Mouse (Mus musculus) spleen, adult 12 weeks (tissue): ENCODE results near the gene Rbm18.
A peak's percentile ranks its signal among the peaks of the same experiment; 100 is the strongest.

Experiments used
- DNase-seq: peaks from one replicate; pipeline ENCODE4 v3.0.0; 2022; ENCODE audit warnings: low spot score

Gene Rbm18

GRCm38 (mm10) chr2:36104956-36105741 is 31.4 kb downstream of the Rbm18 start, which contains the start of gene Lhx6:
Gene Lhx6 (minus strand): TSS chr2:36105408.
- no peak for DNase-seq

- DNase-seq, result no peak
Observed at GRCm38 (mm10) chr2:36104436-36104955, 32.1 kb downstream of the Rbm18 start.

DNA sequence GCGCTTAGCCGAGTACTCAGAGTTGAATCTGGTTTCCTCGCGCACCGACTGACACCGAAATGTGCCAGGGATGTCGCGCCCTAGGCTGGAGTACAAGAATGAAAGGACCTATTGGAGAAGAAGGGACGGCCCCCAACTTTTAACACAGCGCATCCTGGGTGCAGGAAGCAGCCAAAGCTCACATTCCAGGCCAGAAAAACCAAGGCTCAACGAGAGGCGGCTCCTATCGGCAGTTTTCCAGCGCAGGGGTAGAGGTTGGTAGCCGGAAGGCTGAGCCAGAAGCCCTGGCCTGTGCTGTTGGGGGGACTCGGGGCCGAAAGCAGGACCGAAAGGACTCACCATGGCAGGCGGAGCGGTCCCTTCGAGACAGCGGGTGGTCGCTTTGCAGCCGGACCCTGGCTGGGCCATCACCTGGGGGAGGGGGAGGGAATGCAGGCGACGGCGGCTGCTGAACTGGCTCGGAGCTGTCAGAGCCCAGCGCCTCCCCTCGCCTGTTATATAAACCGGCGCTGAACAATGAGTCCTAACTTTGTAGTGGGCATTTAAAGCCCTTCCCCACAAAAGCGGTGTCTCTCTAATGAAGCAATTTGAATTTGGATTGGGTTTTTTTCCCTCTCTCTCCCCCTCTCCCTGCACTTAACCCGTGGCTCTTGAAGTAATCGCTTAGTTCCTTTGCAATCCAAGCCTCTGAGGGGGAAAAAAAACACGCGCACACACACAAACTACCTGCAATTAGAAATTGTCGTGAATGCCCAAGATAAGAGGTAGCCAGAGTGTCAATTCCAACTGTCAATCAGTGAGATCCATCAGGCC is 32.8 kb downstream of the Rbm18 start:
- no peak for DNase-seq

DNA sequence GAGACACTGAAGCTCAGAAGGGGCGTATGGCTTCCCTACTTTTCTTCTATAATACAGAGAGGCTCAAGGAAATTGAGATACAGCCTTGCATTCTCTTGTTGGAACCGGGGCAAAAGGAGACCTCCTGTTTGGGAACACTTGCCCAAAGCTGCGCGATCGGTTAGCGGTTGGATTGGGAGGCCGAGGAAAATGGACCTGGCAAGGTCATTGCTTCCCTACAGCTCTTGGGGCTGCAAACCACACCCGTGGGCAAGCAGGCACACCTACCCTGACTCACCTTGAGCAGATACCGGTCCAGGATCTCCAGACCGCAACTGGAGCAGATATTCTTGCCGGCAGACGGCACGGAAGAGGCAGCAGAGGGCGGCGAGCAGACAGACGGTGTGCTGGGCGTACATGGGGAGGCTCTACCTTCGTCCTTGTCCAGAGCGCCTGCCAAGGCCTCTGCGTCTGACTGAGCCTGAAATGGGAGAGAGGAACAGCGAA is 33.5 kb downstream of the Rbm18 start:
- DNase-seq, result no peak

GRCm38 (mm10) chr2:36102559-36102946 is 34.0 kb downstream of the Rbm18 start:
- no peak for DNase-seq

GRCm38 (mm10) chr2:36101866-36102558 is 34.6 kb downstream of the Rbm18 start:
- DNase-seq, result no peak

- no peak for DNase-seq
Observed at GRCm38 (mm10) chr2:36099739-36100138, 36.8 kb downstream of the Rbm18 start.

GRCm38 (mm10) chr2:36098021-36098420 is 38.6 kb downstream of the Rbm18 start:
- DNase-seq, result no peak

- DNase-seq, result no peak
Observed at GRCm38 (mm10) chr2:36097129-36097815, 39.3 kb downstream of the Rbm18 start.

GRCm38 (mm10) chr2:36093914-36094475 is 42.6 kb downstream of the Rbm18 start:
- DNase-seq, result no peak

- no peak for DNase-seq
Observed at GRCm38 (mm10) chr2:36093301-36093700, 43.3 kb downstream of the Rbm18 start.

DNA sequence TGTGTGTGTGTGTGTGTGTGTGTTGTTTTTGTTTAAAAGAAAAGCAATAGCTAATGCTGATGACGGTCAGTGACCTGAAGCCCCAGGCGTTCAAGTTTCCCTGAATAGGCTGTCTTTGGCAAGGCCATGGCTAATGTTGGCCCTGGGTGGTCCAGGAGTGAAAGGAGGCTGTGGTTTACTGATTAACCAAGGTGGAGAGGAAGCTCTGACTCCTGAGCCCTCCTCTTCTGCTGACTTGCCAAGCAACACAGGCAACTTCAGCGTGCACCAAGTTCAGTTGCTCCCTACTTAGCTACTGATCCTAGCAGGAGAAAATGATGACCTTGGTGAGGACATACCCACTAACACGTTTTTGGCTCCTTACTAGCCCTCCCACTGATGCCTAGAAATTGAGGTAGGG is 43.8 kb downstream of the Rbm18 start:
- no peak for DNase-seq

DNA sequence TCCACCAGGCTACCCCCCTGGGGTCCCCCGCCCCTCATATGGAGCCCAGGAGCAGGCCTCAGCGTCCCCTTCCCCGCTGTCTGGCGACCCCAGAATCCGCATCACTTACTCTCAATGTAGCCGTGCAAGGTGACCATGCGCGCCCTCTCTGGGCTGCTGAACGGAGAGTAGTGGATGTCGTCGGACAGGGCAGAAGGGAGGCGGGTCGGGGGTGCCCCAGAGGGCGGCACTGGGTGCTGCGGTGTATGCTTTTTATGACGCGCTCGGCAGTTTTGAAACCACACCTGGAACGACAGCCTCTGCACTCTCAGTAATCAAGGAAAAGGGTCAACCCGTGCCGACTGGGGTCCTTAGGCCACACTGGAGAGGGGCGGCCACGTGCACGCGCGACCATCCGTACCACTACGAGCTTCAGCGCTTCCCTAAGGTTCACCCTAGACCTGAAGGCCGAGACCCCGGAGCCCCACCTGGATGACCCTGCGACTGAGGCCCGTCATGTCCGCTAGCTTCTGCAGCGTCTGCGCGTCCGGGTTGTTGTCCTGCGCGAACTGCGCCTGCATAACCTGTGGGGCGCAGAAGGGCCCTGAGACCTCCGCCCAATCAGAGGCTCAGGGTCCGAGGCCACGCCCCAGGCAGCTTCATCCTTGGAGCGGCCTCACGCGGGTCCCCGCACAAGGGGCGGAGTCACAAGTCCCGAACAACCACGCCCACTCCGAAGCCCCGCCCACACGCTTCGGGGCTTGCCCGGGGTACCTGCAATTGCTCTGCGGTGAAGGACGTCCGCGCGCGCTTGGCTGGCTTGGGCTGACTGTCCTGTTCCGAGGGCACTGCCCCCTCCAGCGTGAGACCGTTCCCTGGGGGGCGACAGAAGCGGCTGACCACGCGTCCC is 45.5 kb downstream of the Rbm18 start:
- peak; percentile 37 for DNase-seq

DNA sequence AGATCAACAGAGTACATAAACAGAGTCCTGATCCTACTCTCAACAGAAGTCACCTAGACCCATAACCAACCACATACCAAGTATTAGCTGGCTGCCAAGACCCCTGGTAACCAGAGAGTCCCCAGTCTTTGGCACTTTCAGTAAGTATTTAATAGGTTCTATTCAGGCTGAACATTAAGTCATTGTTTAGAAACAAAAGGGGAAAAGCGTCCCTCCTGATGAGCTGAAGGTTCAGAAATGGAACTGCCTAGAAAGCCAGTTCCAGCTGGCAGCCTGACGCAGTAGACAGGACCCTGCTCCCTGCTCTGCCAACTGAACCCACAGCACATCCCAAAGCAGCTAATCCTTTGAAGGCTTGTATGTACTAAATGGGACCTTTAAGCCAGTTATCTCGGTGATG is 47.4 kb downstream of the Rbm18 start:
- DNase-seq, result no peak

- no peak for DNase-seq
Observed at GRCm38 (mm10) chr2:36085041-36085440, 51.5 kb downstream of the Rbm18 start.

- DNase-seq, result no peak
Observed at GRCm38 (mm10) chr2:36082802-36083580, 53.6 kb downstream of the Rbm18 start.

GRCm38 (mm10) chr2:36081446-36081845 is 55.1 kb downstream of the Rbm18 start:
- no peak for DNase-seq

- DNase-seq, result no peak
Observed at GRCm38 (mm10) chr2:36077160-36077761, 59.3 kb downstream of the Rbm18 start.

GRCm38 (mm10) chr2:36075210-36075609 is 61.4 kb downstream of the Rbm18 start:
- DNase-seq, result no peak
